Mouse (Mus musculus): ENCODE measurements around the gene Gng7.

DNA sequence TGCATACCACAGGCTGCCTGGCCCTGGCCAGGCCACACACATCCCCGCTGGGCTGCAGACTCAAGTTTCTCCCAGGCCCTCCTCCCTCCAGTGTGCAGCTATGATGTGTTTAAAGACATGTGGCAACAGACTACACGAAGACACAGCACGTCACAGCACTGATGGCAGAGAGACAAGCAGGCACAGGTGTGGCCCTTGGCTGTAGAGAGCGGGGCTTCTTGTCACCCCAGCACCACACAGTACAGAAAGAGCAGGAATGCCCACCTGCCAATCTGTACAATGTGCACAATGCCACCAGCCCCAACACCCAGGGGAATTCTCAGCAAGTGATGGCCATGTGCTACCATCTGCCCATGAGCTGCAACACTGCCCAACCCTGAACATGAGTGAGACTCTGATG lies 103.4 kb downstream of the Gng7 start:
- TF ChIP-seq CTCF (conservative IDR thresholded peaks at IDR 0.05; ENCODE audit: insufficient read depth, insufficient read length, low read depth, low read length) (no peak), POLR2A (IDR thresholded peaks at IDR 0.05; ENCODE audit: low read depth, low read length) (no peak)

Data from kidney, adult 2 months (tissue).